Mouse (Mus musculus) kidney, postnatal 14 days (tissue): ENCODE measurements at regions not wholly inside any gene's neighbourhood (a gene's known extent, or its start where the extent isn't known, plus 50 kb on each side); places are given as distances from the start of the nearest gene placed in this dataset.
A peak's percentile ranks its signal among the peaks of the same experiment; 100 is the strongest.

ENCODE experiments used
- DNase-seq: peaks from one replicate; pipeline ENCODE4 v3.0.0; 2022; ENCODE audit warnings: mixed read lengths

- DNase-seq = no peak
Observed at GRCm38 (mm10) chr19:27142181-27142580, 74.1 kb upstream of the Vldlr start.

DNA sequence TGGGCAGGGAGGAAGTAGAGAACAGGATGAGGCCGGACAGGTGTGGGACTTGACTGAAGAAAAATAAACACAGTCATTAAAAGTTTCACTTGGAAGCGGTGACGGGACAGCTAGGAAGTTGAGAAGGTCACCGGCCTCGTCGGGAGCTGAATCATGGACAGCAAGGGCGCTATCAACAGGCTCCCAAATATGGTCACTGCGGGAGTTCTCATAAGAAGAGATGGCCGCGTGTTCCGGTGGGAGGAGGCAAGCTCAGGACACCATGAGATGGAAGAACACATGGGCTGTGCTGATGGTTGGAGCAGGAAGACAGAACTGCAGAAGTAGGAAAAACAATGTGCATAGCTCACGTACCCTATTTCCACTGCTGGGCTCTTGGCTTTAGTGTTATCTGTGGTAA, 68.9 kb upstream of the Vldlr start:
- DNase-seq = peak; percentile 39

DNA sequence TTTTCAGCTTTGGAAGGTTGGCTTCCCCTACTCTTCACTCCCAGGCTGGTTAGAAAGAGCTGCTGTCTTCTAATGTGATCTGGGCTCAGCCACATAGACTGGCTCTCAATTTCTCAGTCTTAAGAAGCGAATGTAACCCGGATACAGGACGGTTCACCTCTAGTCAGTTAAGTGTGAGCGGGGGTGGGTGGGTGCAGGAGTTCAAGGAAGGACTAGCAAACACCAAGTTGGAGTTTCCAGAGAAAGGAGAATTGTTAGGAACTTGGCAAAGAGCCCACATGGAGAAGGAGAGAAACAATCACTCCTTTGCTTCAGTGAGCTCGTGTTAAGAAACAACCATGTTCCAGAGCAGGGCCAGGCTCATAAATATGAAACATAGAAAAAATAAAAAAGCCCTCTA, 68.0 kb upstream of the Vldlr start:
- no peak for DNase-seq

- no peak for DNase-seq
Observed at GRCm38 (mm10) chr19:27149567-27149966, 66.7 kb upstream of the Vldlr start.

DNA sequence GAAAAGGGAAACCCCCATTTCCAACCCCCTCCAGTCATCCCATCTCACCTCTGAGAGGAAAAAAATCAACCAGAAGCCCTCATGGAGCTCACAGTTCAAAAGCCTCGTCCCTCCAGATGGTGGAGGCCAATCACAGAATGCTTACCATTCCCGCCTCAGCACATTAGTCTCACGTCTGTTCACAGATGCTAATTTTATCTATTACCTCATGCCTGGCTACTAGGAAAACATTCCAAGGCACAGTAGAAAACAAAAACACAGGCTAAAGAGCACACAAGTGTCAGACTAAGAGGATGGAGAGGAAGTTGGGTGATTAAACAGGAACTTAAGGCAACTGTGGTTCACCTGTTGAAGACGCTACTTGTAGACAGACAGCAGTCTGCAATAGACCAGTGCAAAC, 54.4 kb upstream of the Vldlr start:
- no peak for DNase-seq
